Mouse (Mus musculus) kidney, adult 2 months (tissue): ENCODE measurements around the gene Igf2.

ENCODE experiments used
- CTCF ChIP-seq: fragments of 200-500 bp; conservative IDR thresholded peaks from 2 replicates; pipeline ENCODE4 v1.5.1; 2011; ENCODE audit warnings: low read depth, mild to moderate bottlenecking, control low read depth, low read length, moderate library complexity, mixed read lengths; ENCODE audit not compliant: insufficient read depth, insufficient read length
- POLR2A ChIP-seq: fragments of 200-500 bp; IDR thresholded peaks from one replicate; pipeline ENCODE4 v1.6.1; 2011; ENCODE audit warnings: low read depth, low read length, control low read depth

DNA sequence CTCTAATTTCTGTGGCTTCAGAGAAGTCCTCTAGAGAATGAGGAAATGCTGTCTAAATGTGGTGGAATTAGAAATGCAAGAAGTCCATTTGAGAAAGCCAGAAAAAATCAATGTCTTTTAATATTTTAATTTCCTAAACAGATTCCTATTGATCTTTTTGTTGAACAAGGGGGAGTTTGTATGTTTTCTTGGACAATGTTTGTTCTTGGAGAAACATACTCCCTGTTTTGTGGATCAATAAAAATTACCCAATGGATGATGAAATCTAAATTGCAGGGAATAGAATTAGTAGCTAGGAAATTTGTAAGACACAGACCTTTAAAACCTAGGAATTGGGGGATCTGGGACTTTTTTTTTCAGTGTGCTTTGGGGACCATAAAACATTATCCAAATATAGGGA lies 4.8 kb downstream of the Igf2 start:
- TF ChIP-seq POLR2A (no peak), CTCF (no peak)
